Mouse (Mus musculus): Measurements from ENCODE around the gene Itgav.

The Itgav gene

GRCm38 (mm10) chr2:83812483-83813272, 88.5 kb downstream of the Itgav start, which contains the start of gene Fam171b:
Gene Fam171b (plus strand): TSS chr2:83812636.
- peak; percentile 63 to 72 for DNase-seq (ENCODE audit: low spot score in 2 of 2)

DNA sequence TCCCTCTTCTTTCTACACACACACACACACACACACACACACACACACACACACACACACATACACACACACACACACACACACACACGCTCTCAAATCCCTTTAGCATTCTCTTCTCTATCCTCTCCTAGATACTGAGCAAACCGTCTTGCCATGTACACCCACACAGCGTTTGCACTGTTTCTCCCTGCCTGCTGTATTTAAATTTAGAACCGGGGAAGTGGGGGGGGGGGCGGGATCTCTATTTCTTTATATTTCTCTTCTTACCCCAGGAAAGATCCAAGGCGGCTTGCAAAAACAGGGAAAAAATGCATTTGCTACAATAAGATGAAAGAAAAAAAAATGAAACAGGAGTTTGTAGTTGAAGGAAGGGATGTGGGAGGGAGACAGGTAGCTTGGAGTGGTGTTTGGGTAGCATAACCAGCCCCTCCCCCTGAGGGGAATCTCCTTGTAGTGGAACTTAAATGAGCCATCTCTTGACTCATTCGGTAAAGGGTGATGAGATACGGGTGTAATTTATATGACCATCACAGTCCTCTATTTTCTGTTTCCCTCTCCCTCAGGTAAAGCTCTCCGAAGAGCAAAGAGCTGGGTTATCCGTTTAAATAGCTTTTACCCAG, 89.2 kb downstream of the Itgav start:
- no peak for DNase-seq (ENCODE audit: low spot score in 2 of 2)

DNA sequence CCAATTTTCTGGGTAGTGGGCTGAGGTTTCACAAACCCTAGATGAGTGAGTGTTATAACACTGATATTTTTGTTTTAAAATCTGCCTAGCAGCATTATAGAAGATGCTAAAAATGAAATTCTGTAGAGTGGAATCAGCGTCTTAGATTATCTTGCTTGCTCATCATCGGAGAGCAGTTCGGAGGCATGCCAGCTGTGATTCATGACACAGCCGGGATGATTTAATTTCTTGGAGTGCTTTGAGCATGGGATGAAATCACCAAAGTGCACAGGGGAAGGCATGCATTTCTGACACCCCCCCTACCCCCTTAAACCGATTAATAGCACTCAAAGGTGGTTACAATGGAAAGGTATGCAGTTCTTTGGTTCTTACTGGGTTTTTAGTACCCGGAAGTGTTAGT, 89.8 kb downstream of the Itgav start:
- DNase-seq (ENCODE audit: low spot score in 2 of 2), result peak; percentile 22 to 36

DNA sequence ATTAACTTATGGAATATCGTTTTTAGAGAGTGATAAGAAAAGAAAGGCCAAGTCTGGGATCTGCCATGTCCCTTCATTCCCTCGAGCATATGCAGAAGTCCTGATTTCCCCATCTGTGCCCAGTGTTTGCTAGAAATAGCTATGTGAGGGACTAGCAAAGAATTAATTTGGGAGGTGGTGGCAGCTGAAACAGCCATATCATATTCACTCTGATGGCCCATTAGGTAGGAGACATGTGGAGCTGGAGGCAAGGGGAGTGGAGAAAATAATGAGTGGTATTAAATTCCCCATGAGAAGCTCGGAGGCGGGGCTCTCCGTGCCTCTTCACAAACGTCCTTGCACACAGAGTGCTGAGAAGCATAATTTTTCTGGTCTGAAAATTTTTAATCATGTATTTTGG, 92.0 kb downstream of the Itgav start:
- DNase-seq (ENCODE audit: low spot score in 2 of 2), result no peak

GRCm38 (mm10) chr2:83825161-83825560, 101.0 kb downstream of the Itgav start:
- DNase-seq (ENCODE audit: low spot score in 2 of 2), result no peak

- DNase-seq (ENCODE audit: low spot score in 2 of 2), result no peak
Measured at GRCm38 (mm10) chr2:83828895-83829539, 104.8 kb downstream of the Itgav start.

GRCm38 (mm10) chr2:83832903-83833302, 108.7 kb downstream of the Itgav start:
- DNase-seq (ENCODE audit: low spot score in 2 of 2), result no peak

GRCm38 (mm10) chr2:83835313-83836070, 111.3 kb downstream of the Itgav start:
- DNase-seq (ENCODE audit: low spot score in 2 of 2), result no peak

GRCm38 (mm10) chr2:83848495-83848894, 124.3 kb downstream of the Itgav start:
- DNase-seq (ENCODE audit: low spot score in 2 of 2), result no peak

- DNase-seq (ENCODE audit: low spot score in 2 of 2), result no peak
Measured at GRCm38 (mm10) chr2:83853423-83853822, 129.2 kb downstream of the Itgav start.

GRCm38 (mm10) chr2:83856236-83856635, 132.0 kb downstream of the Itgav start:
- DNase-seq (ENCODE audit: low spot score in 2 of 2), result no peak

Data from frontal cortex, postnatal 25 days (tissue).